Mouse (Mus musculus) layer of hippocampus, postnatal 14 days (tissue): ENCODE measurements around the gene Ube2l6. TPM values are rescaled to one million over a fixed set of nuclear protein-coding genes. Genes with fewer than 3 reads are reported as not detected.
A peak's percentile ranks its signal among the peaks of the same experiment; 100 is the strongest.
"Not testable (repeated sequence)": the region's sequence is repeated elsewhere in the genome, so short reads cannot be mapped to it uniquely, and the experiment has no call there.

Experiments used
- DNase-seq, 2 experiments: peaks; one replicate each; pipeline ENCODE4 v3.0.0; 2021 to 2022; ENCODE audit warnings: low spot score in 2 of 2, mixed read lengths in 1 of 2
- total RNA-seq, 2 experiments: library from RNA; stranded (reverse); gene quantifications; 2 replicates each; pipeline ENCODE4 v1.2.3; 2021

The Ube2l6 gene
- total RNA-seq, 2 experiments from 2014 or later: 4.1 to 4.5 TPM

DNA sequence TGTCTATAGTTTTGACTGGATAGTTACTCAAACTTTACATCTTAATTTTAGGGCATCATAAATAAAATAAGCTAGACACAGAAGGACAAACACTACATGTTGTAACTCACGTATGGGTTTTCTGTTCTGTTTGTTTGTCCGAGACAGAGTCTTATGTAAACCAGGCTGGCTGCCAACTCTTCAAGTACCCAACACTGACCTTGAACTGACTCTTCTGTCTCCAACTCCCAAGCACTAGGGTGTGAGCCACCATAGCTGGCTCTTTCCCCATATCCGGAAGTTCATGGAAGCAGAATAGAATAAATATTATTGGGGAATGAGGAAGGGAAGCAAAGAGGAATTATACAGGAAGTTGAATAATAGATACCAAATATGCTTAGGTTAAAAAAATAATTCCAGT lies 6.1 kb upstream of the Ube2l6 start:
- DNase-seq: no peak

DNA sequence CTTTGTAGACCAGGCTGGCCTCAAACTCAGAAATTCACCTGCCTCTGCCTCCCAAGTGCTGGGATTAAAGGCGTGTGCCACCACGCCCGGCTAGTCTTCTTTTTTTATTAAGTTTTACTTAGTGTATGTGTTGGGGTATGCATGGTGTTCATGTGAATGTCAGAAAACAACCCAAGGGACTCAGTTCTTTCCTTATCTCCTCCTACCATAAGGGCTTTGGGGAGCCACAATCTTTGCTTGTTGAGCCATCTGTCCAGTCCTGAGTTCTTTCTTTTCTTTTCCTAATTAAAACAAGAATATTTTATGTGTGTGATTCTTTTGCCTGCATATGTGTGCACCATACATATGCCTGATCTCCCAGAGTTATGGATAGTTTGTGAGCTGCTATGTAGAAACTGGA lies 5.5 kb upstream of the Ube2l6 start:
- DNase-seq: no peak

DNA sequence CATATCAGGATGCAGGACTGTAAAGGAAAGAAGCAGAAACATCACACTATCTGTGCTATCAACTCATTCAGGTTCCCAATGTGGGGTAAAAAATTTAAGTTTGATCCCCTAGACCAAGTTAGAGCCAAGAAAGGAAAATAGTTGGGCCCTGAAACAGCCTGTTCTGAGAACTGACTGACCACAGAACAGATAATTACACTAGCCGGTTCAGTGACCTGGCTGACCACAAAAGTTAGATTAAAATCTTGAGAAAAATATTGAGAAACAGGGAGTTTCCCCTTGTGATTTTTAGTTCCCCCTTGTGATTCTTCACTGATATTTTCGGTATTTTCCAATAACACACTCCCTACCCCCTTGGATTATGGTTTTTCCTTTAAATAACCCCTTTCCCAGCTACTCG lies 4.8 kb upstream of the Ube2l6 start:
- no peak for DNase-seq

DNA sequence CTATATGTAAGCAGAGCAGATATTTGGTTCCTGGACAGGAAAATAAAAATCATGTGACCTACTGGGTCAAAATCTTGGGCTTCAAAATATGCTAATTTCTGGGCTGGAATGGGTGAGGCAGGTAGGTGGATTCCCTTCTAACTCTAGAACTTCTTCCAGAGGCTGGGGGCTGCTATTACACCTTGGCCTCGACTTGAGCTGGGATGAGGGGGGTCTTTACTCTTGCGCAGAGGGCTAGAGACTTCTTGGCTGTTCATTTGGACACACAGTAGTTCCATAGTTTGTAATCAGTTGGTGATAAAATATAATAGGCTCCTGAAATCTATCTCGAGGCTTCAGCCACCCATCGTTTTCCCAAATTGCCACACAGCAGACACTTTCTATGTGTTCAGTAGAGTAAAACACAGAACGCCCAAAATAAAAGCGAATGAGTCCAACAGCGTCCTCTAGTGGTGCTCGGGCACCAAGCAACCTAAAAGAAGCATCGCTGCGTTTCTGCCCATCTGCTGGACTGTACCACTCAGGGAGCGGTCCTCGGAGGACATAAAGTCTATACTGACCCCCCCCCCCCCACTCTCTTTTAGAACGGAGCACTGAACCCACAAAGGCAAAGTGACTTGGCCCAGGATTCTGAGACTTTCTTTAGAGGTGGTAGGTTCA lies 665 bp upstream of the Ube2l6 start:
- DNase-seq: peak; percentile 86 to 88

DNA sequence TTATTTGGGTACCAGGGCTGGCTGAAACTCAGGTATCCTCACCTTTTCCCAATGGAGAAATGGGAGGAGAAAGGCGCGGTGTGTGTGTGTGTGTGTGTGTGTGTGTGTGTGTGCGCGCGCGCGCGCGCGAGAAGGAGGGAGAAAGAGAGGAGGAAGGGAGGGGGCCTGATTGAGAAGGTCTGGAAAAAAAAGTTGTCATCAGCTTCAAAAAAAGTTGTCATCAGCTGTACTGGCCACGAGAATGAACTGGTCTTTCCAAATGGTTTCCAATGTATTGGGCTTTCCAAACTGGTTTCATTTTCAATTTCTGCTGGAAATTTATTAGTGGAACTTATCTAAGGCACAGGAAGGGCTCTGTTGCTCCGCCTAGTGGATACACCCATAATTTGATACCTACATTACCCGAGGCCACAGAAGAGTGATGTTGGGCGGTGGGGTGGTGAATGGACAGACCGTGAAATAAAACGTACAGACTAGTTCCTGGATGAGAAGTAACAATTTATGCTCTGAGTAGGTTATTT lies 473 bp downstream of the Ube2l6 start:
- DNase-seq: peak; percentile 64 to 79

DNA sequence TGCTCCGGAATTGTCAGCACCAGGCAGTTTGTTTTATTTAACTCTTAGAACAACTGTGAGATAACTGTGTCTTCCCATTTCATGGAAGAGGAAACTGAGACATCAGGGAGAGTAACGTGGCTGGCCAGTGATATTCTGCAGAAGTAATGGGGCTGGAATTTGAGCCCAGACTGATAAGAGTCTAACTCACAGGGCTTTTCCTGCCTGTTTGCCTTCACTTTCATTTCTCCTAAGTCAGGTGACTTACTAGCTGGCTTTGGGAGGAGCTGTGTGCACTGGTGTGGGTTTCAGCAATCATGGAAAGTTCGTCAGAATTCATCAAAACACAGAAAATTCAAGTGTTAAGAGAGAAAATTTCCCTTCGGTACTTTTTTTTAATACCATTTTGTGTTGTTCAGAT lies 1.7 kb downstream of the Ube2l6 start:
- DNase-seq: no peak

DNA sequence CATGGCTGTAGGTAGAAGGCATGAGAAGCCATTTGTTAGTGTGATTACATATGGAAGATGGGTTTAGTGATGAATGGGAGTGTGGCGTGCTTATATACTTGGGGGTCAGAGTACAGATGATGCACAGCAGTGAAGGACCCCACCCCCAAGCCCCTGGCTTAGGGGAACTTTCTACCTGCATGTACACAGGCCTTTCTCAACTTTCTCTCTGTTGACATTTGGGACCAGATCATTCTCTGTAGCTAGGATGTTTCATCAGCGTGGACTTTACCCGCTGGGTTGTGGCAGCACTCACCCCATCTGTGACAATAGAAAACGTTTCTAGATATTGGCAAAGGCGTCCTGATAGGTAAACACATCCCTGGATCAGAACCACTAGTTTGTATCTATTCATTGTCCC lies 2.6 kb downstream of the Ube2l6 start:
- DNase-seq: not testable (repeated sequence)

DNA sequence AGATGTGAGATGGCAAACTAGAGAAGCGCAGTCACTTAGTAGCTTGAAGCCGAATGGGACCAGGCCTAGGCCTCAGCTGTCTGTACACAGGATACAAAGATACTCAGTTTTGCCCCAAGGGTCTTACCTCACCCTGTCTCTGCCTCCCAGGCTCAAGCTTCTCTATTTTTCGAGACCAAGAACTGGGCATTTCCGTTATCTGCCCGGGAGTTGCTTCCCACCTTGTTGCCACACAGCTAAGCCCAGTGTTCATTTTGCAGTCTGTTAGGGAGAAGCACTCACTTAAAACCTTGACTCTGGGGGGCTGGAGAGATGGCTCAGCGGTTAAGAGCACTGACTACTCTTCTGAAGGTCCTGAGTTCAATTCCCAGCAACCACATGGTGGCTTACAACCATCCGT lies 5.3 kb downstream of the Ube2l6 start:
- DNase-seq: no peak

DNA sequence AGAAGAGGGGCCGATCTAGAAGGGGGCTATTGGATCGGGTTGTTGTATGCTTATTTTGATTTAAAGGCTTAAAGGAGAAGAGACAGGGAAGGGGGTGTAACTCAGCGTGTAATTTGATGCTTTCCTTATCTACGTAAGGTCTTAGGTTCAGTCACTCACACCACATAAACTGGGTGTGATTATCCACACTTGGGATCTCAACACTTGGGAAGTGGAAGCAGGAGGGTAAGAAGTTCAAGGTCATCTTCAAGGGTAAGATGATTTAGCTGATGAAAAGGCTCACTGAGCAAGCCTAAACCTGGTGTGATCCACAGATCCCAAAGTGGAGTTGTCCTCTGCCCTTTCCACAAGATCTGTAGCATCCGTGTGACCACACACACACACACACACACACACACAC lies 7.9 kb downstream of the Ube2l6 start:
- DNase-seq: no peak

DNA sequence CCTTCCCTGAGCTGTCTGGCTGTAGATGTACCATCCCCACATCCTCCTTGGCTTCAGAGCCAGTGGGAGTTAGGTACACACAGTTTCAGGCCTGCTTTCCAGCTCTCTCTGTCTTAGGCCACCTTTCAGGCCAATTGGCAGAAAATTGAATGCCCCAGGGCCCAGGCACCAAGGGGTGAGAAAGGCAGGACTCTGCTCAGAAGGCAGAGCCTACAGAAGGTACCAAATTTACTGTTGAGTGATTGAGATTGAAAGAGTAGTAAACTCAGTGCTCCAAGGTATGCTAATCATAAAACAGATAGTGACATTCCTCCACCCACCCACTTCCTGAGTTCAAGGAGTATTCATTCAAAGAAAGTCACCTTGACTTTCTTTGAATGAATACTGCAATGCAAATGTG lies 10.7 kb downstream of the Ube2l6 start:
- DNase-seq: no peak

DNA sequence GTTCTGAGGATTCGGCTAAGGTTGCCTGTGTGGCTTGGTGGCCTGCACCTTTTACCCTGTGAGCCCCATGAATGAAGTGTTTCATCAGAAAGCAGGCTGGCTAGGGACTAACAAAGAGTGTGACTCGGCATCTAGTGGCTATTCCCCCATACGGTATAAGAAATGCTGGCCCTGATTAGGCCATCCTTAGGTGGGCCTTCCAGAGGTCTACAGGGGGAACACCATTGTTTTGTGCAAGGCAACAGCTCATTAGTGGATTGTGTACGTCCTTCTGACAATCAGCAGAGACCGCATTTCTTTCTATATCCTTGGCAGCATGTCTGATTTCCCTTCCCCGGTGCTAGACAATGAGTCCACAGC lies 11.9 kb downstream of the Ube2l6 start:
- no peak for DNase-seq

DNA sequence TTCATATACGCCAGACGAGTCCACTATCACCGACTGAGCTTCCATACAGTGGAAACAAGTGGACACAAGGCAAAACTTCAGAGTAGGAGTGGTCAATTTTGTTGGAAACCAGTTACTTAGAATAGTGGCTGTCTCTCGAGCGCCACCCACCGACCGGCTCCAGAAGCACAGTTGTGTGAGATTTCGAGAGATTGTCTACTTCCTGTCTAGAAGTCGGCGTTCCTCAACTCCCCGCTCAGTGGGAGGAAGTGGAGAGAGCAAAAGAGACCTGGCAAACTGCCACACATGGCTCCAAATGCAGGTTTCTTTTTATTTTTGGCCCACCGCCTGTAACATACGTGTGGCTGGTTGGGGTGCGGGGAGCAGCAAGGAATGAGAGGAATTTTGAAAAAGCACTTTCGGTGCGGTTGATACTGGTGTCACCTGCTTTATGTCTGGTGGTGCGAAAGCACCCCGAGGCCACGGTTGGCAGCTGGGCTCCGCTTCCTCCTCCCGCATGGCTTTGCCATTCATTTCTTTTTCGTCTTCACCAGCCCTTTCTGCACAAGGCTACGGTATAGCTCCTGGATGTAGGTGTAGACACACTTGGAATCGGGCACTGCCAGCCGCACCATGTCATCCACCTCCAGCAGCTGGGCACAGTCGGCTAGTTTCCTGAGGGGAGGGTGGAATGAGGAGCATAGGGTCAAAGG lies 12.4 kb downstream of the Ube2l6 start:
- peak; percentile 83 to 87 for DNase-seq

DNA sequence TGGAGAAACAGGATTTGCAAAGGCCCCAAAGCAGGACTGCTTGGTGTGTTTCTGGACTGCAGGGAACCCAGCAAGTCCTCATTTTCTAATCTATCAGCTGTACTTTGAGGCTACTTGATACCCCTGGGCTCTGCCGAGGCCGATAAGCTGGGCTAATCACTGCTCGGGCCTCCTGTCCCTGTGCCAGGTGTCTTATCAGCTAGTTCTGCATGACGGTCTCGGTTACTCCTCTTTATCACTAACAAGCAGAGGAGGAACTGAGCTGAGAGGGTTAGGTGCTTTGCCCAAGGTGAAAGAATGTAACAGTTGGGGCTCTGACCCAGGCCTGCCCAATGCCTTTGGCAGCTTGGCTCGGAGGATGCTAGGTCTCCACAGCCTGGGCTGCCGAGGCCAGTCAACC lies 13.3 kb downstream of the Ube2l6 start:
- no peak for DNase-seq

DNA sequence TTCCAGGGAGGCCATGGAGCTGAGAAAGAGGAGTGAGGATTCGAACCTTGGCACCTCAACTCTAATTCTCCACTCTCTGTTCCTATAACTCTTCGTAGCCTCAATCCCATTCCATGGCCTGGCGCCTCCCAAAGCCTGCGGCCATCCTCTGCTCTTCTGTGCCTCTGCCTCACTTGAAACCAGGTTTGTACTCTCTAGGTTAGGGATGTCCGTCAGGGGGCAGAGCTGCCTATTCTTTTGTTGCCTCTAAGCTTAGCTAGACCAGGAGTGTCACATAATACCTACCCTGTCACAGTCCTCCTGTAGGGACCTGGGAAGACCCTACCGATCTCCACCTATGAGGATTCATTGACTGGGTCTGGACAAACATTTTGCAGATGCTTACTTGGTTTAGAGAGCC lies 14.0 kb downstream of the Ube2l6 start:
- DNase-seq: no peak

DNA sequence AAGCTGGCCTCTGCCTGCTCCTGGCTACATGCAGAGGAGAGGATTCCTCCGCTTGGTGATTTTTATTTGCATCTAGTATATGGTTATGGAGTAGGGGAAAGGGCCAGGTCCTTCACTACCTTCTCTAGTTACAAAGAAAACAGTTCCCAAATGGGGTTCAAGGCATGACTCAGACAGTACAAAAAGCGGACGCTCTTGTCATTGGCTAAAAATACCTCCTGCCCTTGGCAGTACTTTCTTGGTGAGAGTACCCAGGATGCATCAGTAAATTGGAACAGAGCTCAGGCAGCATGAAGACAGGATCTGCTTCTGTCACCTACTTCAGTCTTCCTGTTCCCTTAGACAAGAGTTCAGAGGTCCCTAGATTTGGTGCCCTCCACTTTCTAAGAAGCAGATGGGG lies 21.2 kb downstream of the Ube2l6 start:
- no peak for DNase-seq

DNA sequence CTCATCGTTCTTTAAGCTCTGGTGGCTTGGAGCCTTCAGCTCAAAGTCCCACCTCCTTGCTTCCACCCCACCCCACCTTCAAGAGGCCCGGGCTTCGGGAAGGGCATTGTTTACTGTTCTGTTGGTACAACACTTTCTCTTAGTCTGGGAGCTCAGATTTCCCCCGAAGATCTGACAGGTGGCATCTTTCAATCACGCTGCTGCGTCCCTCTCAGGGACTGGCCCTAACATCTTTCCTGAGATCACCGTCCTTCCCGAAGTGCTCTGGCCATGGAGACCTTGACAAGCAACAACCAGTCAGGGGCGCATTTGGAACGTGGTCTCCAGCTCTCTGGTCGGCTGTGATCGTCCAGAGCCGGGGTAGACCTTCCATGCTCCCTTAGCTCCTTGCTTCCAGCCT lies 23.9 kb downstream of the Ube2l6 start, which contains the start of gene Smtnl1:
Smtnl1 (minus strand) TSS at position 101 of the 400 bp plus-strand sequence.
- no peak for DNase-seq

DNA sequence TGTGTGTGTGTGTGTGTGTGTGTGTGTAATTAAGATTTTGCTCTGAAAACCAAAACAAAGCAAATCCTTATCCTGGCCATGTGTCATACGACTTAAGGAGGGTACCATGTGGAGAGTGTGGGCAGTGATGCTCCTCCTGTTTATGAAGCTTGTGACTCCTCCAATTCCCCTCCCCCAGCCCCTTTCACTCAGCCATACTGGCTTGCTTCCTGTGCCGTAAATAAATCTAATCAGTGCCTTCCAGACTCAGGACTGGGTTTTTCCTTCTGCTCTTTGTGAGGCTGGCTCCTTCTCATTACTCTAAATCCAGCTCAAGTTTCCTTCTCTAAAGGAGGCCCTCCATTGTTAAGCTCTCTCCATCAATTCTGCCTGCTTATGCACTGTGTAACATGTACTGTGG lies 24.6 kb downstream of the Ube2l6 start:
- DNase-seq: peak in 1 of 2 experiments; percentile 17

DNA sequence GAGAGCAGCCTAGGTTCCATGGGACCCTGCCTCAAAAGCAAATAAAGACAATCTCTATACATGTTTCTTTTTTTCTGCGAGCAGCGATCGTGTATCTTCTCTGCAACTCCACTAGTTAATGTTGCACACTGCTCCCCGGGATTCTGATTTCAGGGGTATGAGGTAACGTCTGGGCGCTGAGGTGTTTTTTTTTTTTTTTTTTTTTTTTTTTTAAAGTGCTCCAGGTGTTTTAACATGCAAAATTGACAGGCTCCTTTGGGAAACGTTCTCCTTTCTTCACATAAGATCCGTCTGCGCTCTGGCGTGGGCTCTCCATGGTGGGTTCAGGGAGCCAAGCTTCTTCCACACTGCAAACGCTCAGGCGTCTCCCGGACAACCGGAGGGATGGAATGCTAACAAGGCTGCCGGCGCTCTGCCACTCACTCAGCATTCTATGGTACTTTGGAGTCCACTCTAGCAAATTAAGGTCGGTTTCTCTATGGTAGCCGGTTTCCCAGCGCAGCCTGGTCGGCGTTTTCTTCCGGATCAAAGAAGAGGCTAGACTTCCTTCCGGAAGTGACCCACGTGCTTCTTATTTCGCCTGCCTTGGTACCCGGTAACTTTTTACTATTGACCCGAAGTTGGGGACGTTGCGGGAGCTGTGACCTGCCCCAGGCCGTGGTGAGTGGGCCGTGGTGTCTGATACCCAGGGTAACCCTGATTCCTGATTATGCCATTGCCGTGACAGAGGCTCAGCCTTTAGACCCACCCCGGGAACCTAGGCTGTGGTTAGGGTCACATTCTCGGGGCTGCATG lies 28.1 kb downstream of the Ube2l6 start, which contains the start of gene Timm10:
Timm10 (plus strand) TSS at position 510 of the 795 bp plus-strand sequence.
- DNase-seq: peak; percentile 81 to 96

DNA sequence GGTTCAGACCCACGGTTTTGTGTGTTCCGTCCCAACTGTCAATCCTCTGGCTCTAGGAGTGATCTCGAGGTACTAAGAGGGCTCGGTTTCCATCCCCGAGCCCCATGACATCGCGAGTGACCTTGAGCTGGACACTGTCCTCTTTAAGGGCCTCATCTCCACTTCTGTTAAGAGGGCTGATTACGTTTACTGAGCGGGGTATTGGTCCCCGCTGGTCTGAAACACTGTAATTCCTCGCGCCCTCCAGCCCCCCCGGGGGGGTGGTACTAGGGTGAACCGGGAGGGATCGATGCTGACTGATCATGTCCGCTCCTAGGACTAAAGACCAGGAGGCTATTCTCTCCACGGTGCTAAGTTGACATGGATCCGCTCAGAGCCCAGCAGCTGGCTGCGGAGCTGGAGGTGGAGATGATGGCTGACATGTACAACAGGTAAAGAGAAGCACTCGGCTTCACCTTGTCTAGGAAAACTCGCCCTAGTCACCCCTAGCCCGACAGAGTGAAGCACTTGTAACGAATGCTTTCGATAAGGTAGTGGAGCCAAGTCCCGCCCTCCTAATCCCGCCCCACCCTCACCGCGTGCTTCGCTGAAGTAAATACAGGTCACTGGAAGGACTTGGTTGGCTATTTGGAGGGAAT lies 28.8 kb downstream of the Ube2l6 start:
- DNase-seq: no peak

DNA sequence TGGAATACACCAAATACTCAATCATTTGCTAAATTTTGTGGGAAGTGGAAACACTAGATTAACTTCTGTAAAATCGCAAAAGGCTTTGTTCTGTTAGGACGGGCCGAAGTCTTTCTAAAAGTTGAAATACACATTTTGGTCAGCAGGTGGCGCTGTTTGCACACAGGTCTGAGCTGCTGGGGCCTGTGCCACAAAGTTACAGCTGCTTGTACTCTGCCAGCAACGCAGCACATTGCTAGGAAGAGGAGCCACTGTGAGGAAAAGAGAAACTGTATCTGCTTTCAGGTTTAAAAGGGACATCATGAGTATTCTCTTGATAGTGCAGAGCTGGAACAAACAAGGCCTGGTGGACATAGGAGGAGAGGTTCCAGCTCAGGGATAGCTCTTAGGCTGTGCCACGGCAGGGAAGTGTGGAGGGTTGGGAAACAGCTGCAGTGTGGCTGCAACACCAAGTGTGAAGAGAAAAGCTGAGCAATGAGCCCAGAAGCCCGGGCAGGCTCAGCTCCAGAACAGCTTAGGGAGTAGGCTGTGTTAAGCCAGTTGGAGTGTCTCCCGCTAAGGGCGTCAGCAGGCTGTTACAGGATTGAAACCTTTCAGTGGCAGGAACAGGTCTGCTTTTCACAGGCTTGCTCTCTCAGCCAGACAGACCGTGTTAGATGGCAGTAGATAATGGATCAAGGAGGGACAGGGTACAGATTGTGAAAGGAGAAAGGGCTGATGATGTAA lies 33.2 kb downstream of the Ube2l6 start:
- peak; percentile 86 to 94 for DNase-seq

DNA sequence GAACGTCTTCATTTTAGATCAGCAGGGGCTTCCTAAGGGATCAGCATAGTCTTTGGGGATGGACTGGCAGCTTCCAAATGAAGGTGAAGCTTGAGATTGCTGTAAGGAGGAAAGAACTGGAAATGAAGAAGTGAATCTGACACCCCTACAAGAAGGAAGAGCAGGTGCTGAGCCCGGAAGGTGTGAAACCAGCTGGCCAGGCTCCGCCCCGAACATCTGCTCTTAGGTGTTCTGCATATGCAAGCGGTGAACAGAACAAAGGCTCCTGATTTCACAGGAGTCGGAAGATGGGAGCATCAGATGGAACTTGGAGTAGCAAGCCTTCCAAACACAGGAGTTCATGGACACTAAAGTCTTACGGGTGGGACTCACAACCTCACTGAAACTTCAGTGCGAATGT lies 38.5 kb downstream of the Ube2l6 start:
- DNase-seq: no peak
